Mouse (Mus musculus): ENCODE measurements around the gene Gm49405.

- TF ChIP-seq CTCF (IDR thresholded peaks at IDR 0.05; ENCODE audit: low read depth) (peak; percentile 57), EP300 (optimal IDR thresholded peaks at IDR 0.05) (no peak)
Observed at GRCm38 (mm10) chr19:3962469-3962868, 38.0 kb upstream of the Gm49405 start.
